Mouse (Mus musculus) stomach, embryonic 16.5 days (tissue): ENCODE data around the gene Syt2. TPM values are rescaled to one million over a fixed set of nuclear protein-coding genes. Genes with fewer than 3 reads are reported as not detected.

ENCODE experiments used
- ATAC-seq: fragments of 200-750 bp; cut with Nextera tagmentation; 2 replicates; pipeline ENCODE4 v1.8.0; 2017; ENCODE audit warnings: moderate number of reproducible peaks, moderate TSS enrichment; ENCODE audit not compliant: insufficient read depth, low FRiP score
- H3K27ac ChIP-seq: fragments of 300-500 bp; sonication (generic); 2 replicates; pipeline ENCODE4 v1.5.1; 2014; ENCODE audit warnings: low read length
- H3K27me3 ChIP-seq: fragments of 300-500 bp; sonication (generic); 2 replicates; pipeline ENCODE4 v1.6.1; 2014; ENCODE audit warnings: low read length, control low read depth, mixed read lengths; ENCODE audit not compliant: control insufficient read depth, insufficient read depth
- H3K36me3 ChIP-seq: fragments of 300-500 bp; sonication (generic); 2 replicates; pipeline ENCODE4 v1.6.1; 2014; ENCODE audit warnings: low read length; ENCODE audit not compliant: control insufficient read depth, insufficient read depth
- H3K4me1 ChIP-seq: fragments of 300-500 bp; sonication (generic); 2 replicates; pipeline ENCODE4 v1.6.1; 2014; ENCODE audit warnings: low read length, control low read depth, mixed read lengths; ENCODE audit not compliant: control insufficient read depth, insufficient read depth
- H3K4me2 ChIP-seq: fragments of 300-500 bp; sonication (generic); 2 replicates; pipeline ENCODE4 v1.6.1; 2014; ENCODE audit warnings: low read depth, low read length, mixed read lengths
- H3K4me3 ChIP-seq: fragments of 300-500 bp; sonication (generic); replicated peaks from 2 replicates; pipeline ENCODE4 v1.5.1; 2014; ENCODE audit warnings: mild to moderate bottlenecking, low read length
- H3K9ac ChIP-seq: fragments of 300-500 bp; sonication (generic); 2 replicates; pipeline ENCODE4 v1.6.1; 2014; ENCODE audit warnings: low read length
- H3K9me3 ChIP-seq: fragments of 300-500 bp; sonication (generic); replicated peaks from 2 replicates; pipeline ENCODE4 v1.6.1; 2016; ENCODE audit warnings: low read length, control low read depth; ENCODE audit not compliant: control insufficient read depth
- WGBS: fragments of 180-500 bp; shearing (Covaris S2); extraction: QIAGEN DNeasy Blood & Tissue Kit; methylation state at CpG from one replicate; pipeline ENCODE4 v1.1.7; 2014; 5-methylcytosine and 5-hydroxymethylcytosine counted together
- polyA plus RNA-seq: library from polyadenylated mRNA; unstranded; fragments of >200 nt; fragmentation: Nextera tagmentation; extraction: Ambion mirVana; gene quantifications from 2 replicates; pipeline ENCODE4 v1.2.1, GENCODE M21; 2015

The Syt2 gene
- polyA plus RNA-seq, 1 experiment from 2014 or later = 2.6 TPM

- Histone ChIP-seq H3K4me3 (no peak overlapping the region), H3K4me1 (peaks cover 4% of the 10 kb centered on the region), H3K27me3 (no peaks in the 10 kb centered on the region; the same call in 1 of the 2 replicates), H3K9ac (no peak overlapping the region), H3K36me3 (no peaks in the 10 kb centered on the region), H3K9me3 (no peaks in the 10 kb centered on the region), H3K27ac (no peak overlapping the region), H3K4me2 (no peak overlapping the region)
- ATAC-seq = peak; percentile 73; the same call in 1 of the 2 replicates
- WGBS = 33% methylated on average over 11 of the region's 11 CpGs
These were observed 67.0 kb downstream of the Syt2 start for GRCm38 (mm10) chr1:134713421-134713969.

- Histone ChIP-seq H3K4me1 (peaks cover 4% of the 10 kb centered on the region), H3K9ac (no peak overlapping the region), H3K27ac (no peak overlapping the region), H3K4me2 (no peak overlapping the region), H3K9me3 (no peaks in the 10 kb centered on the region), H3K4me3 (no peak overlapping the region), H3K36me3 (no peaks in the 10 kb centered on the region), H3K27me3 (no peaks in the 10 kb centered on the region; the same call in 1 of the 2 replicates)
- WGBS = 58% methylated on average over 8 of the region's 8 CpGs
- ATAC-seq = no peak
These were observed 67.7 kb downstream of the Syt2 start for GRCm38 (mm10) chr1:134714166-134714565.

DNA sequence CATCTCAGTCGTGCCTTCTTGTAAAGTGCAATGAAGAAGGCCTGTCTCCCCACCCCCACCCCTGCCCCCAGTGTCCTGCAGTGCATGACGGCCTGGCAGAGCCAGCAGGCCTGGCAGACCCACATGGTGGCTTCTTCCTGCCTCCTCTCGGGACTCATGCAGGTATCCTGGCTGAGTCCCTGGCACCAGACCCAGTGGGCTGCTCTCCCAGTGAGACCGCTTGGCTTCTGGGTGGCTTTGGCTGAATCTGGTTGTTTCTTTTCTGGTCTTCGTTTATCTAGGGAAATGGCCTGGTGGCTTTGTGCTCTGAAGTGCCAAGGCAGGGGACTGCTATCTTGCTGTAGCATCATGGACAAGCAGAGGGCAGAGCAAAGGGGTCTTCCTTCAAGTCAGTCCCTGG, 68.6 kb downstream of the Syt2 start:
- Histone ChIP-seq H3K27ac (no peak overlapping the region), H3K27me3 (no peaks in the 10 kb centered on the region; the same call in 1 of the 2 replicates), H3K36me3 (no peaks in the 10 kb centered on the region), H3K4me1 (no peaks in the 10 kb centered on the region), H3K4me2 (no peak overlapping the region), H3K4me3 (no peak overlapping the region), H3K9ac (no peak overlapping the region), H3K9me3 (no peaks in the 10 kb centered on the region)
- 67% methylated on average over 5 of the region's 5 CpGs for WGBS
- ATAC-seq = no peak

- no peak overlapping the region for H3K4me3 ChIP-seq
- WGBS = 68% methylated on average over 12 of the region's 12 CpGs
- H3K9me3 ChIP-seq = no peaks in the 10 kb centered on the region
- no peak overlapping the region for H3K27ac ChIP-seq
- no peaks in the 10 kb centered on the region for H3K27me3 ChIP-seq
- H3K4me2 ChIP-seq = no peak overlapping the region
- H3K4me1 ChIP-seq = no peaks in the 10 kb centered on the region
- H3K36me3 ChIP-seq = no peaks in the 10 kb centered on the region
- H3K9ac ChIP-seq = no peak overlapping the region
- ATAC-seq = no peak
These were observed 73.3 kb downstream of the Syt2 start for GRCm38 (mm10) chr1:134719718-134720304.

GRCm38 (mm10) chr1:134721486-134721885, 75.0 kb downstream of the Syt2 start:
- H3K4me2 ChIP-seq = no peak overlapping the region
- no peaks in the 10 kb centered on the region for H3K9me3 ChIP-seq
- H3K9ac ChIP-seq = no peak overlapping the region
- no peaks in the 10 kb centered on the region for H3K36me3 ChIP-seq
- WGBS = 76% methylated on average over 5 of the region's 5 CpGs
- peaks cover under 1% of the 10 kb centered on the region; the same call in 1 of the 2 replicates for H3K4me1 ChIP-seq
- no peak overlapping the region for H3K27ac ChIP-seq
- H3K4me3 ChIP-seq = no peak overlapping the region
- no peak for ATAC-seq
- no peaks in the 10 kb centered on the region for H3K27me3 ChIP-seq

- no peak overlapping the region for H3K4me2 ChIP-seq
- no peak overlapping the region for H3K4me3 ChIP-seq
- H3K27me3 ChIP-seq = no peaks in the 10 kb centered on the region
- 85% methylated on average over 7 of the region's 7 CpGs for WGBS
- H3K27ac ChIP-seq = no peak overlapping the region
- H3K9ac ChIP-seq = no peak overlapping the region
- H3K9me3 ChIP-seq = no peaks in the 10 kb centered on the region
- no peak for ATAC-seq
- H3K36me3 ChIP-seq = no peaks in the 10 kb centered on the region
- H3K4me1 ChIP-seq = peaks cover 14% of the 10 kb centered on the region
These were observed 76.4 kb downstream of the Syt2 start for GRCm38 (mm10) chr1:134722891-134723290.

- no peak overlapping the region for H3K27ac ChIP-seq
- H3K27me3 ChIP-seq = no peaks in the 10 kb centered on the region
- no peak overlapping the region for H3K9ac ChIP-seq
- WGBS = 45% methylated on average over 5 of the region's 5 CpGs
- no peak overlapping the region for H3K4me2 ChIP-seq
- no peaks in the 10 kb centered on the region for H3K36me3 ChIP-seq
- no peaks in the 10 kb centered on the region for H3K9me3 ChIP-seq
- no peak for ATAC-seq
- peaks cover 21% of the 10 kb centered on the region for H3K4me1 ChIP-seq
- H3K4me3 ChIP-seq = no peak overlapping the region
These were observed 78.8 kb downstream of the Syt2 start for GRCm38 (mm10) chr1:134725276-134725675.

GRCm38 (mm10) chr1:134726480-134726879, 80.0 kb downstream of the Syt2 start:
- H3K4me1 ChIP-seq = peaks cover 21% of the 10 kb centered on the region
- no peaks in the 10 kb centered on the region for H3K36me3 ChIP-seq
- ATAC-seq = no peak
- no peak overlapping the region for H3K4me2 ChIP-seq
- WGBS = 90% methylated on average over 7 of the region's 7 CpGs
- 0 out of 2 replicates have a peak overlapping the region, but pooled peaks have one; percentile 8 for H3K9ac ChIP-seq
- no peaks in the 10 kb centered on the region for H3K27me3 ChIP-seq
- H3K4me3 ChIP-seq = no peak overlapping the region
- no peaks in the 10 kb centered on the region for H3K9me3 ChIP-seq
- no peak overlapping the region for H3K27ac ChIP-seq

DNA sequence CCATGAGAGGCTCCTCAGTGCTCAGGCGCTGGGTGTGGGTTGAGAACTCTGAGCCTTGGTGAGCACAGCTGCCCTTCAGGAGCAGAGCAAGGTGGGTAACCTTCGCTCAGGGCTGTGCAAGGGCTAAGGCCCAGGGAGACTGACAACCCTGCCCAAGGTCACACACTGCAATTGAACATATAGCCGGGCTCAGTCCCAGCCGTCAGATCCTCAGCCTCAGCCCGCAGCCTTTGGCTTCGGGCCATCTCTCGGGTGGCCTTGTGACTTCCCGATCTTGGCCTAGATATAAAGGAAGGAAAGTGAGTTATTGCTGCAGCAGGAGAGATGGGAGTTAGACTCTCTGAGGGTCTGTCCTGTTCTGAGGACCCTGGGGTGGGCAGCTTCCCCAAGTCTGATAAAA, 80.8 kb downstream of the Syt2 start:
- WGBS = 47% methylated on average over 8 of the region's 8 CpGs
- peak; percentile 18; the same call in 1 of the 2 replicates for ATAC-seq
- Histone ChIP-seq H3K36me3 (no peaks in the 10 kb centered on the region), H3K4me2 (no peak overlapping the region), H3K9ac (0 out of 2 replicates have a peak overlapping the region, but pooled peaks have one; percentile 1), H3K27me3 (no peaks in the 10 kb centered on the region), H3K9me3 (0 out of 2 replicates have a peak, but pooled peaks cover under 1% of the 10 kb centered on the region), H3K4me3 (no peak overlapping the region), H3K4me1 (peaks cover 21% of the 10 kb centered on the region), H3K27ac (no peak overlapping the region)
